Mouse (Mus musculus): ENCODE results near the gene Best2.

The Best2 gene

DNA sequence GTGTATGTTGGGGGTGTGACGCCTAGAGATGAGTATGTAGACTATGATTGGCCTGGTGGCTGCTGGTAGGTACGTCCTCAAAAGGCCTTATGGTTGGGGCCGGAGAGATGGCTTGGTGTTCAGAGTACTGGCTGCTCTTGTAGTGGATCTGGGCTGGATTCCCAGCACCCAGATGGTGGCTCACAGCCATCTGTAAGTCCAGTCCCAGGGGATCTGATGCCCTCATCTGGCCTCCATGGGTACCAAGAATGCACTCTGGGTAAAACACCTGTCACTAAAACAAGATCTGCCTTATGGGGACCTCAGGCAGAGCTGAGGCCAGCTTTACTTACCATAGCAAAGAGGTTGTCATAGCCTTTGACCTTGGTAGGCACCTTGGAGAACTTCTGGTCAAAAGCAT lies 9.5 kb upstream of the Best2 start:
- DNase-seq (ENCODE audit: low read depth, low spot score), result no peak

- peak; percentile 77 for DNase-seq (ENCODE audit: low read depth, low spot score)
Observed at GRCm38 (mm10) chr8:85021514-85022055, 7.3 kb upstream of the Best2 start.

GRCm38 (mm10) chr8:85017209-85017608 lies 2.9 kb upstream of the Best2 start:
- DNase-seq (ENCODE audit: low read depth, low spot score), result peak; percentile 49

GRCm38 (mm10) chr8:85016724-85017123 lies 2.4 kb upstream of the Best2 start:
- no peak for DNase-seq (ENCODE audit: low read depth, low spot score)

DNA sequence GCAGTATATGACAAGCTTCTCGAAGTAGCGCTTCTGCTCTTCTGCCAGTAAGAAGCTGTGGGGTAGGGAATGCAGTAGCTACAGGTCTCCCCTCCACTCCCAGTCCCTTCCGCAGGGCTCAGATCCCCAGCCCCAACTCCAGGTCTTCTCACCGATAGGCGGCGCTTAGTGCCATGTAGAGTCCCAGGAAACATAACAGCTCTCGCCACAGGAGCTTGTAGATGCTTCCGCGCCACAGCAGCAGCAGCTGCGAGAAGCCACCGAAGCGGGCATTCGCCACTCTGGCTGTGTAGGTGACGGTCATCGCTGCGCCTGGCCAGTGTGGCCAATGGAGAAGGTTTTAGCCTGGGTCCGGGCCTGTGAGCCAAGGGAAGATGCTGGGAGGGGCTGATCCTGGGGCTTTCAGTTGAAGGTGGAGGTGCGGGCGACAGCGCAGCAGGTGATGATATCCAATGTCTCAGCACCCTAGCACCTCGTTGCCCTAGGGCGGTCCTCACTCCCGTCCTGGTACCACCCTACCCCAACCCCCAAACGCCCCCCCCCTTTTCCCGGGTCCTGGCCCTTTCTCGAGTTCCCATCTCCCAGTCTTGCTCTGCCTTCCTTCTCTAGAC lies 996 bp downstream of the Best2 start:
- DNase-seq (ENCODE audit: low read depth, low spot score), result peak; percentile 94

DNA sequence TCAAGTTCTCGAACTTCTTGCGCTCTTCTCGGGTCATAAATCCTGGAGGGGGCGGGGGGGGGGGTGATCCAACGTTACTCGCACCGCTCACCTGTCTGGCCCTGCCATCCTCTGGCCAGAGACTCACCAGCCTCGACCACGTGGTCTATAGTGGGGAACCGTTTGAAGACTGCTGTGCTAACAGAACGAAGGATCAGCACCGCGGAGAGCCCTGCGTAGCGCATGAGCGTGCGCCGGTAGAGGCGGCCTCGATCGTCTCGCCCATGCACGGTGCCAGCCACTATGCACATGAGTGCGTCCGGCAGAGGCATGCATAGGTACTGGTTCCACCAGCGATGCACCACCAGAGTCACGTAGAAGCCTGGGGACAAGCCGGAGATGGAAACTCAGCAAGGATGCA lies 3.1 kb downstream of the Best2 start:
- DNase-seq (ENCODE audit: low read depth, low spot score), result peak; percentile 58

GRCm38 (mm10) chr8:85007686-85008085 lies 6.6 kb downstream of the Best2 start:
- DNase-seq (ENCODE audit: low read depth, low spot score), result peak; percentile 82

- peak; percentile 96 for DNase-seq (ENCODE audit: low read depth, low spot score)
Observed at GRCm38 (mm10) chr8:84997649-84998295, 16.6 kb downstream of the Best2 start.

DNA sequence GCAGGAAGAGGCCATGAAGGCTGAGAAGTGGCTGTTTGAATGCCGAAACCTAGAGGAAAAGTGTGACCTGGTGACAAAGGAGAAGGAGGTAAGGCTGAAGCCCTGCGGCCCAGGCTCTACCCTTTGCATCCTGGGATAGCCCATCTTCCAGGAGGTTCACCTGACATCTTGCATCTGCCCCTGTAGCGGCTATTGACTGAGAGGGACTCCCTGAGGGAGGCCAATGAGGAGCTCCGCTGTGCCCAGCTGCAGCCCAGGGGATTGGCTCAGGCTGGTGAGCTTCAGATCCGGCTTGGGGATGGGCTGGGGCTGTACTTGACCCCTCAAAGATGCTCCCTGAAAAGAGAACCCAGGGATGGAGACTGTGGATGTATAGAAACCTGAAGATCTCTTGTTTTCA lies 17.4 kb downstream of the Best2 start:
- no peak for DNase-seq (ENCODE audit: low read depth, low spot score)

- peak; percentile 75 for DNase-seq (ENCODE audit: low read depth, low spot score)
Observed at GRCm38 (mm10) chr8:84995680-84996079, 18.7 kb downstream of the Best2 start.

GRCm38 (mm10) chr8:84994375-84994774 lies 20.0 kb downstream of the Best2 start:
- no peak for DNase-seq (ENCODE audit: low read depth, low spot score)

DNA sequence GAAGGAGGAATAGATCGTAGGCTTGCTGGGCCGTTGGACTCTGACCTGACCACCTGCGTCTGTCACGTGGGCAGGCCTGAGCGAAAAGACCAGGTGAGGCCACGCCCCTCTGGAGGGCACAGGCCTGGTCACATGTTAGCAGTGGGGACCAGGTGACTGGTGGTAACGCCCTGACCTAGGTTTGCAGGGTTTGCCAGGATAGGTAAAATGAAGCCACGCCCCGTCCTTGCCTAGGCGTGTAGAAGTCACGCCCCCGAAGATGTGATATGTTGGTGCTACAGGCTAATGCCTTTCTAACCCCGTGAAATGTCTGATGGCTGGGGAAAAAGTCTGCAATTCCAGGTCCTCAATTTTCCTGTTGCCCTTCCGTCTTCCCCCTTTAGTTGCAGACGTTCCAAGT lies 23.5 kb downstream of the Best2 start:
- peak; percentile 91 for DNase-seq (ENCODE audit: low read depth, low spot score)

- peak; percentile 99 for DNase-seq (ENCODE audit: low read depth, low spot score)
Observed at GRCm38 (mm10) chr8:84990349-84990748, 24.0 kb downstream of the Best2 start, which contains the start of gene Hook2. TSS of gene Hook2 (plus strand) at chr8:84990603.

GRCm38 (mm10) chr8:84989810-84990209 lies 24.5 kb downstream of the Best2 start:
- DNase-seq (ENCODE audit: low read depth, low spot score), result peak; percentile 96

DNA sequence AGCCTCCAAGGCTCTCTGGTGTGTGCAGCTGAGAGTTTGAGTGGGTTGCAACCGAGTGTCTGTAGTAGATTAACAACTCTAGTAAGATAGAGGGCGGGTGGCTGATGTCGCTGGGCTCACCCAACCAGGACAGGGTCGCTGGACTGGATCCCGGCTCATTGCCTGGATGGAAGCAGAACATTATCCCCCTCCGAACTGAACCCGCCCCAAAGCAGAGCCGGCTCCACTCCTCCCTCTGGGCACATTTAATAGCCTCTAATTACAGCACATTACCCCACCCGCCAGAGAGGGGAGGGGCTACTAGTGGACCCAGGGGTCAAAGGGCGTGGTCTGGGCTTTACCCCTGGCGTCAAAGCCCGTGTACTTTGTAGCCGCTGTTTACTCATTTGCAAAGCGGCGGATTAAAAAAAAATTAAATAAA lies 25.0 kb downstream of the Best2 start:
- peak; percentile 83 for DNase-seq (ENCODE audit: low read depth, low spot score)

GRCm38 (mm10) chr8:84987903-84988302 lies 26.4 kb downstream of the Best2 start:
- DNase-seq (ENCODE audit: low read depth, low spot score), result peak; percentile 33

DNA sequence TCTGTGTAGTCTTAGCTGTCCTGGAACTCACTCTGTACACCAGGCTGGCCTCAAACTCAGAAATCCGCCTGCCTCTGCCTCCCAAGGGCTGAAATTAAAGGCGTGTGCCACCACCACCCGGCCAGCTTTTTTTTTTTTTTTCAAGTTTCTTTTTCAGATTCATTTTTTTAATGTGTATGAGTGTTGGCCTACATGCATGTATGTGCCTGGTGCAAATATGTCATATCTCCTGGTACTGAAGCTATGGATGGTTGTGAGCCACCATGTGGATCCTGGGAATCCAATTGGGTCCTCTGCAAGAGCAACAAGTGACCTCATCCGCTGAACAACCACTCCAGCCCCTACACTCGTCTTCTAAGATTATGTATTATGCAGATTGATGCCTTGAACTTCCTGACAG lies 26.9 kb downstream of the Best2 start:
- DNase-seq (ENCODE audit: low read depth, low spot score), result no peak

- no peak for DNase-seq (ENCODE audit: low read depth, low spot score)
Observed at GRCm38 (mm10) chr8:84986379-84986945, 27.9 kb downstream of the Best2 start.

DNA sequence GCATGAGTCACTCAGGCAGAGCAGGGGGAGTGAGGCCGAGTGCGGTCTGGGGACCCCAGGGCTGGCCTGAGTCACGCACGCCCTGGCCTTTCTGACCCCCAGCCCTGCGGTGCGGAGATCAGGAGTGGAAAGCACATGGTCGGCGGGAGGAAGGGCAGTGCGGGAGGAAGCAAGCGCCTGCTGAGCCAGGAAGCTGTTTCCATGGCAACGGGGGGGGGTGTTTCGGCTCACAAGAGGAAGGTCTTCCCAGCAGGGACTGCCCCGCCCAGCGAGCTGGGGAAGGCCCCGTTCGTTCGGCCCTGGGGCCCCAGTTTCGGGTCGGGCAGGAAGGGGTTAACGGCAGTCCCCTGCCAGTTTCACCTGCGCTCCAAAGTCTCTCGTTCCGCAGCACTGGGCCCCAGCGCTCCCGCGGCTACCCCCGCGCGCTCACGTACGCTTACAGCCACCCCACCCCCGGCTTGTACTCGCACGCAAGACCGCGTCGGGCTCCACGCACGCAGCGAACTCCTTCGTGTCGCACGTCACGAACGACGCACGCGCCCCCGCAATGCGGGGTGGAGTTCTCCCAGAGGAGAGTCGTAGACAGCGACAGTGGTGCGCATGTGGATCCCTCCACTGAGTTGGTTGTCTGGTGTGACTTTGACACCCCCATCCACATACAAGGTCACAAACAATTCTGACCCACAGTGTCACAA lies 28.5 kb downstream of the Best2 start:
- DNase-seq (ENCODE audit: low read depth, low spot score), result peak; percentile 98

DNA sequence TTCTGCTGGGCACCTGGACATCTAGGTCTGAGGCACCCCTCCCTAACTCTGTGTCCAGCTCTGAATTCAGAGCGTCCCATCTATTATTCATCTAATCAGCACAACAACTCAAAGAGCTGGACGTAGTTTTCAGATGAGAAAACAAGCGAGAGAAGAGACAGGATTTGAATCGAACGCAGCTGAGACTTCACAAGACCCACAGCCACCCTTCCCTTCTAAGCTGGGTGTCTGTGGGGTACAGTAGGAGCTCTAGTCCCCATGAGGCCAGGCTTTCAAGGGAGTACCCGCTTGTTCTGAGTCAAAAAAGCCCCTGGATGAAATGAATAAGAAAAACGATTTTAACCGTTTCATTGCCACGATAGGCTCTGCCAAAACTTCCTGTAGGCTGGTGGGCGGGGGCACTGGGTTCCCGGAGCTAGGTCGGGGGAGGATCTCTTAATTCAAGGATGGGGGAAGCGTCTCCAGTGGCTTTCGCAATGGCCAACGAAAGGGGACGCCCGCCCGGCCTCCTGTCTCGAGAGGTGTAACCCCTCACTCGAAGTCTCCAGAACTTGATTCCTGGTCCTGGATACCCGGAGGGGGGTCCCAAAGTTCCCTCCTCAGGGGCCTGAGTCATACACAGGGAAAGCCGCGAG lies 29.2 kb downstream of the Best2 start:
- no peak for DNase-seq (ENCODE audit: low read depth, low spot score)

GRCm38 (mm10) chr8:84984294-84985048 lies 29.9 kb downstream of the Best2 start:
- DNase-seq (ENCODE audit: low read depth, low spot score), result no peak
